Mouse (Mus musculus): Measurements from ENCODE around the gene Xpa.

Xpa gene

DNA sequence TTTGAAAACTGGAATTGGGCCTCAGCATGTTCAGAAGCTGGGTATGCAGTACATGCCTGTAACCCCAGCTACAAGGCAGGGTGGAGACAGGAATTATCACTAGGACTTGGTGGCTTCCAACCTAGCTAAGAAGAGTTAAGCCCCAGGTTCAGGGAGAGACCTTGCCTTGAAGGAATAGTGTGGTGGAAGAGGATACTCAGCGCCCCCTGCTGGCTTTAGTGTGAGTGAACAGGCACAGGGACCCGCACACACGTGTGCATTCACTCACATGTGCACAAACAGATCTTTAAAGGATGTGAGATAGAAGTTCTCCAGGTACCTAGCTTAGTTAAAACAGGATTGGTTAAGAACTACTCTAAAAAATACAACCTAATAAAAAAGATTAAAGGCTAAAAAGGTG lies 51.8 kb downstream of the Xpa start:
- peak; percentile 53 for DNase-seq

GRCm38 (mm10) chr4:46138287-46139222 lies 57.6 kb downstream of the Xpa start, which contains the start of the genes Ncbp1 and Tstd2:
Ncbp1 (plus strand) TSS chr4:46138613.
Tstd2 (minus strand) TSS chr4:46138694.
- peak; percentile 93 for DNase-seq

DNA sequence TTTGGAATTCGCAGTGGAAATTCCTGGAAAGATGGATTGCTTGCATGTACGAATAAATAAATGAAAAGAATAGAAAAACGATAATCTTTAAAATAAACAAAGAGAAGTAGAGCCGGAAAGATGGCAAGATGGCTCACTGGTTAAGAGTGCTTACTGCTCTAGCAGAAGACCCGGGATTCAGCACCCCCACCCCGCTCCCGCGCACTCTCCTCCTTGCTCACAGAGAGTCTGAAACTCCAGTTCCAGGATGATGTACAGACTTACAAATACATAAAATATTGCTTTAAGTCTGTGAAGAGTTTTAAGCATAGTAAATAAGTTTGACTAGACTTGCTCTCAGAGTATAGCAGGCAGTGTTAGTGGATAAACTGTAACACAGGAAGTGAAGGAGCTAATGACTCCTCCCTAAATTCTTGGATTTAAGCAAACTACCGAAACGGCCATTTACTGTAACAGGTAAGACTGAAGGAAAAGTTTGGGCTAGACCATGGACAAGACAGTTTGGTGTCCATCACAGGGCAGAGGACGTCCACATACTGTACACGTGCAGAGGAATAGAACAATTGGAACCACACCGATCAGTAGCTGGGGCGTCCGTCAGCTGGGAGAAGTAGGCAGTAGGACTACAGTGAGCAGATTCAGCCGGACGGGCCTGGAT lies 58.4 kb downstream of the Xpa start:
- DNase-seq, result no peak

DNA sequence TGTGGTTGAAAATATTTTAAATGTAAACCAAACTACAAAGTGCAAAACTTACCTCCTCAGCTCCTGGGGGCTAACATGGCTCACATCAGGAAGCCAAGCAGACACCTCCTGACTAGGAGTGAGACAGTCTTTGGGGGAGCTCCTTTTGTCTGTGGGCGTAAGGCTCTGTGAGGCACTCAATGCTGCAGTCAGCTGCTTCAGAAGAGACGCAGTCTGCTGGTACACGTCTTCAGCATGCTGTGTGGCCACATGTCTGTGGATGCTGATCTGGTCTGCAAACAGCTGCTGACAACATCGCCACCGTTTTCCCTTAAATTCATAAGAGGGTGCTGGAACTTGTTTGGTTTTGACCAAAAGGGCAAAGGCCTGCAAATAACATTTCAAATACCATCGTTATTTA lies 64.3 kb downstream of the Xpa start:
- no peak for DNase-seq

DNA sequence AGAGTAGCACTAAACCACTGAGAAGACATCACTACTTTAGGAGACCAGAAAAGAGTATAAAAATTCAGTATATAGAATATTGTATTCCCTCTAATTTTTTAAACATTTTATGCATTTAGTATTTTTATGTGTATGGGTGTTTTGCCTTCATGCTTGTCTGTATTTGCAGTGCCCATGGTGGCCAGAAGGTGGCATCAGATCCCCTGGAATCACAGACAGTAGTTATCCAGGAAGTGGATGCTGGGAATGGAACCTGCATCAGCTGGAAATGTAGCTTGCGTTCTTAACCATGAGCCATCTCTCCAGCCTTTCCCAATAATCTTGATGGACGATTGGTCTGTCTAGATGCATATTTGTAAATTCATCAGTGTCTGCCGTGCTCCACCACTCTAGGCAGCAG lies 65.9 kb downstream of the Xpa start:
- DNase-seq, result peak; percentile 71

GRCm38 (mm10) chr4:46129311-46130004 lies 66.7 kb downstream of the Xpa start:
- DNase-seq, result no peak

DNA sequence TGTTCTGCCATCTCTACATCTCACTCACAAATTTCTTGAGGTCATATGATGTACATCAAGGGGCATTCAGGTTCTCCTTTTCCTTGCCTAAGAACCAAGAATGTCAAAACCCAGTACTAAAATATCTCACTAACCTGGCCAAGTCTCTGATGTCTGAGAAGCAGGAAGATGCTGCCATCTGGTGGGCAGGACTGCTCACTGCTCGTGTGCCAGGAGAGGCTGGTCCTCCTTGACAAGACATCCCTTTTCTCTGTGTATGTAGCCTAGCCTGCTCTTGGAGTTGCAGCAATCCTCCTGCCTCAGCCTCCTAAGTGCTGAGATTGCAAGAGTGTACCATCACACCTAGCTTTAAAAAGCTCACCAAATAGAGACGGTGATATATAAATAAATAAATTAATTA lies 69.6 kb downstream of the Xpa start:
- DNase-seq, result peak; percentile 75

- no peak for DNase-seq
These were observed 72.8 kb downstream of the Xpa start for GRCm38 (mm10) chr4:46123358-46123757.

- DNase-seq, result no peak
These were observed 75.3 kb downstream of the Xpa start for GRCm38 (mm10) chr4:46120767-46121166.

GRCm38 (mm10) chr4:46119514-46120094 lies 76.5 kb downstream of the Xpa start:
- DNase-seq, result no peak

DNA sequence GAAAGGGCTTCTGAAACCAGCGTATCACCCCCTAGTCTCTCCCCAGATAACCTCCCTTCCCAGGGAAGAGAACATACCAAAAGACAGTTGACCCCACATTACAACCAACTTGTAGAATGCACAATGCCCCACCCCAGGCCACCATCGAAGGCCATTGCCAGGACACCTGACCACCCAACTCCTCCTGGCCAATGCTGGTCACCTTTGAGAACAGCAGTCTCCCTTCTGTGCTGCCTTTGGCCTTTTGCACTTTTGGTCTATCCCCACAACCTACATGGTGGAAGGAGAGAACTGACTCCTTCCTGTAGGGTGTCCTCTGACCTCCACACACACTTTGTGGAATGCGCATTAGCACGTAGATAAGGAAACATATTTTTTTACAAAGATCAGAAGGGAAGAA lies 78.6 kb downstream of the Xpa start:
- DNase-seq, result no peak

DNA sequence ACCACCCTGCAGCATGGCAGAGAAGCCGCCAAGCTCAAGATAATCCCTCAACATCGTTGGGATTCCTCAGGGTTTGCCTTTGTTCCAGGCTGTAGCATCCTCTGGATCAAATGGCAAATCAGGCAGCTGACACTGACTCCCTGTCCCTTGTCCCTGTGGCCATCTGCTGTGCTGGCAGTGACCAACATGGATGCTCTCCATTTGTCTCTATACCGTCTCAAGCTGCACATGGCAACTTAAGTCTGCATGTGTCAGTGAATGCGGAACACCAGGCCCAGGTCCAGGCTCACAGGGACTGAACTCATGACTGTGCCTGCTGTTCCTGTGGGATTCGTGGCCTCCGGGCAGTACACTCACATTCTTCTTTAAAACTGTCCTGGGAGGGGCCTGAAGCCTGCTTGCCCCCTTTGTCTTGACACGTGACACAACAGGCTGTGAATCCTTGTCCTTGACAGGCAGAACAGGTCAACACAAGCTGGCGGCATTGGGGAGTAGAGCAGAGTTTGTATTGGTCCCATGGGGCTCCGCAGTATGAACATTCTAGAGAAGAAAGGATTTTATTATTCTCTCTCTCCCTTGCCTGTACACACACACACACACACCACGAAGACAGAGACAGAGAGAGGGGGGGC lies 79.5 kb downstream of the Xpa start:
- DNase-seq, result no peak

GRCm38 (mm10) chr4:46115308-46115707 lies 80.8 kb downstream of the Xpa start:
- no peak for DNase-seq

- no peak for DNase-seq
These were observed 84.8 kb downstream of the Xpa start for GRCm38 (mm10) chr4:46111361-46111760.

DNA sequence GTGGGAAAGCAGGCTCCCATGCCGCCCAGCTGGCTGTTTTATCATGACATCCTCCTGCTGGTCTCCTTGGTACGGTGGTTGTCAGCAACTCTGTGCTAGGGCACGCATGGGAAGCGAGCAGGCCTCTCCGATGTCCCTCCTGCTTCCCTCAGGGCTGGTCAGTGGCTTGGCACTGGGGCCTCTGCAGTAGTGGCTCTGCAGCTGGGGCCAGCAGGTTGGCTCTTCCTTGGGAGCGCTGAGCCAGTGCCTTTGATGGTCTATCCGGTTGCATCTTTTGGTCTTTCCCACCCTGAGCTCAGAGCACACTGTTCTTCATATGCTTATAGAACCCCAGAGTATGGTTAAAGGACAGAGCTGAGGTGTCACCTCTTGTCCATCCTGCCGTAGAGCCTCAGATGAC lies 86.0 kb downstream of the Xpa start:
- no peak for DNase-seq

All from liver (tissue).